Mouse (Mus musculus): ENCODE measurements at regions not wholly inside any gene's neighbourhood (a gene's known extent, or its start where the extent isn't known, plus 50 kb on each side); places are given as distances from the start of the nearest gene placed in this dataset.

DNA sequence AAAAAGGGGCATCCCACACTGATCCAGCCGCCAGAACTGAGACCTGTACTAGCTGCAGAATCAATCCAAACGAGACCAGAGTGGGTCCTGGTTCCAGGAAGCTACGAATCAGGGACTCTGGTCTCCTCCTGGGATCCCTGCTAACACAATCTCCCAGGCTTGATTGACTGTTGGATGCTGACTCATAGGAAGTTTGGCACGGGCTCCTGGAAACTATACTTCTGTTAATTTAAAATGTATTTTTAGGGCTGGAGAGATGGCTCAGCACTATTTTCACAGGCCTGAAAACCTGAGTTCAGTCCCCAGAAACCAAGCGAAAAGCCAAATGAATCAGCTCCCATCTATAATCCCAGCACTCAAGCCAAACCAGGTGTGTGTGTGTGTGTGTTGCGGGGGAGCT lies 138.5 kb downstream of the Vegfa start:
- DNase-seq (ENCODE audit: low spot score in 2 of 2) = no peak

DNA sequence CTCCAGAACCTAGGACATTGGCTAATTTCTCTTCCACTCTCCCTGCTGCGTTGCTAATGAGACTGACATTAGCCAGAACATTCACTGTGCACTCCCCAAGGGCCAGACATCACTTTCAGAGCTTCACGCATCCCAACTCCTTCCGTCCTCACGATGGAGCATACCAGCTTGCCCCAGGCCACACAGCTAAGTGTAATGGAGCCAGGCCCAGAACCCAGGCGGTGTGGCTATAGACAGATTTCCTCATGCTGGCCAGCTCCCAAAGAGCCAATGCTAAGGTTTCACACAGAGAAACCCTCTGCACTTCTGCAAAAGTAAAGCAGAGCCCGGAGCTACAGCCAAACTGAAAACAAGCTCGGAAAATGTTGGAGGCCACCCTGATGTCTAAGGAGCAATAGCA lies 139.1 kb downstream of the Vegfa start:
- DNase-seq (ENCODE audit: low spot score in 2 of 2) = no peak

DNA sequence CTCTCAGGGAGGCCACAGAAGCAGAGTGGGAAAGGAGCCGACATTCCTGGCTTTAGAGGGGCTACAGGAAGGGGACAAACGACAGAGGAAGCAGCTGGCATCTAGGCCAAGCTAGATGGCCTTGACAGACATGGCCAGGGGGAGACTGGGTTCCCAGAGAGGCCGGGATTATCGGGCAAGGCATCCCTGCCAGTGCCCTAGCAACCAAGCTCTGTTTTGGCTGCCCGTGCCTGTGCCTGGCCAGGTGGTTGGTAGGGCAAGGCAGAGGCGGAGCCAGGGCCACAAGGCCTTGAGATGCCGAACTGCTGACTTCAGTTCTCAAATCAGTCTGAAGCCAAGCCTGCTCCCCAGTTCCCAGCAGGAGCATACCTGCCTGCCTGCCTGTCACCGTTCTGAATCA lies 142.7 kb downstream of the Vegfa start:
- no peak for DNase-seq (ENCODE audit: low spot score in 2 of 2)

DNA sequence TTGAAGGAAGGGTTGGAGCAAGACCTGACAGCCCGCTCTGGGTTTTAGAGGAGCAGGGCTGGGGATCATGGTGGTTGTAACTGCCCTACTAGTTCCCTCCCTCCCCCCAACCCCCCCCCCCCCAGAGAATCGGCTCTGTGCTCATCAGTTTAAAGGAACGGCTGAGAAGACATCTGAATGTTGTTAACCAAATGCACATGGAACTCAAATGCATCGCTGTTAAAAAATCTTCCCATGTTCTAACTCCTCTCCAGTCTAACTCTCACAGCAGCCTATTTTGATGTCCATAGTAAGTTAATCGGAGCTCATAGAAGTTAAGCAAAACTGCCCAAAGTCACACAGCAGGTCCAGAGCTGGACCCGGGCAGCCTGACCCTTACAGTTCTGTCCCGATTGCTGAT lies 143.1 kb downstream of the Vegfa start:
- DNase-seq (ENCODE audit: low spot score in 2 of 2) = no peak

DNA sequence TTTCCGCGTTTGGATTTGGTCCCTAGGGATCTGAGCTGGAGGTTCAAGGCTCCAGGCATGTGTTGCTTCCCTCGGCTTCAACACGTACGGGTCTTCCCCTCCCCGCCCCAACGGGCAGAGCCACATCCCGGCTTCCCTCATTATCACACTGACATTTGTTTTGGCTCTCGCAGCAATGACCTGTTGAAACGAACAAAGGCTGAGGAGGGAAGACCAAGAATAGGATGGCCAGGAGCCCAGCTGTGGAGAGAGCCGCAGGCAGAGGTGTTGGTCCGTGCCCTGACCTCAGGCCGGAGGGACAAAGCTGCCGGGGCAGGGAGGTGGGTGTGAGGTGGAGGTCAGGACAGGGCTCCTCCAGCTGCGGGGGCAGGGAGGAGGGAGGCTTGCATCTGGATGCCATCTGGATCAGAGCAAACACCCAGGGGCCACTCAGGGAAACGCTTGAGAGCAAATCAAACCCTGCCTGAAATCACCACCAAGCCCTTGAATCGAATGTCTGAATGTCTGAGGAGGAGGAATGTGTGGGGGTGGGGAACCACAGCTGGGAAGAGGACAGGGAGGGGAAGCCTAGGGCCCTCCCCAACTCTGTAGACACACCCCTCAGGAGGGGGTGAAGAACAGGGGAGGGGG lies 145.6 kb downstream of the Vegfa start:
- no peak for DNase-seq (ENCODE audit: low spot score in 2 of 2)

DNA sequence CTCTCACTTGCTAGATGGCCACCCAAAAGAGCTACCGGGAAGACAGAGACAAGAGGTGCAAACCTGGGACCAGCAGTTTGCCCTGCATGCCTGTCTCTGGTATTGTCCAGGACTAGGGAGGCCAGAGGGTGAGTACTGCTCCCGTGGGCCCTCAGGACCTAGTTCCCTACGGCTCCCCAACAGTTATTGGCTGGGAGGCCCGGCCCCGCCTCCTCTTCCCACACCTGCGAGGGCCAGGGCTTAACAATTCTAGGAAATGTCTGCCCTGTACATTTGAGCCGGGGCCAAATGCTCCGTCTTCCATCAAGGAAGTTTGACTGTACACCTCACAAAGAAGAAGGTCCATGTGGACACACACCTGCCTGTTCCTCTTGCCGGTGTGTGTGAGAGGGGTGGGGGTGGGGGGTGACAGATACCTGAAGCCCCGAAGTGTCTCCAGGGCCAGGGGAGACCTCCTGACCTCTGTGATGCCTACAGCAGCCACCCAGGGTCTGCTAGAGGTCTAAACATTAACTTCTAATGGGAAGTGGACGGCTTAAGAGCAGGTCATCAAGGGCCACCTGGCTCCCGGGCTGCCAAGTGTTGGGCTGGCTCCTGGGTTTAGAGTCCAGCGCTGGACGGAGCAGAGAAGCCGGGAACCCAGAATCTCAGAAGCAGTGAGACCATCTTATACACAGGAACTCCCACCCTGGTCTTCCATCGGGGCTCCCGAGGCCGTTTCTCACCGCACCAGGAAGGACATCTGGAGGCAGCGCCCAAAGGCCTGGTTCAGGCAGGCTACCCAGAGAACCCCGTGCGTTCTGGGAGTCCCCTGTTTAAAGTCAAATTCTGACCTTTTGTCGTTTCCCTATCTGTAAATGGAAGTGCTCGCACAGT lies 146.5 kb downstream of the Vegfa start:
- no peak for DNase-seq (ENCODE audit: low spot score in 2 of 2)

DNA sequence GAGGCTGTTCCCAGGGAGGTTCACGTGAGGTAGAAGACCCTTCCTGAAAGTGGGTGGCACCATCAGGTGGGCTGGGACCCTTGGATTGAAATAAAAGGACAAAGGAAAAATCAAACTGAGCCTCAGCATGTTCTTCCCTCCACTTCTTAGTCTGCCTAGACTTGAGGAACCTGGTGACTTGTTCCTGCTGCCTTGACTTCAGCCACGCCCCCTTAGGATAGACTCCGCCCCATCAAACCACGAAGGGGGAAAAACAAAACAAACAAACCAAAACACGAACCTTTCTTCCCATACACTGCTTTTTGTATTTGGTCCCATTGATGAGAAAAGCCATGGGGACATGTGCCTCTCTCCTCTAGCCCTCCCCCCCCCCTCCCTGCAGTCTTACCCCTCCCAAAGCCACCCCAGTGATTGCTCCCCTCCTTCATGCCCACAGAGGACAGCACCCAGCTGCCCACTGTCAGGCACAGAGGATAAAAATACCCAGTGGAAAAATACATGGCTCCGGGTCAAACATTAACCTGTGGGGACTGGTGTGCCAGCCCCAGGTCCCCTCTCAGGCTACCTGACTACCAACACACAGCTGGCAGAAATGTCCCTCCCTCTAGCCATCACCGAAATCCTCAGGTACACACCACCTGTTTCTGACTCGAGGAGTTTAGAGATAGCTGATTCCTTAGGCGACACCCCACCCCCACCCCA lies 148.0 kb downstream of the Vegfa start:
- DNase-seq (ENCODE audit: low spot score in 2 of 2) = no peak

DNA sequence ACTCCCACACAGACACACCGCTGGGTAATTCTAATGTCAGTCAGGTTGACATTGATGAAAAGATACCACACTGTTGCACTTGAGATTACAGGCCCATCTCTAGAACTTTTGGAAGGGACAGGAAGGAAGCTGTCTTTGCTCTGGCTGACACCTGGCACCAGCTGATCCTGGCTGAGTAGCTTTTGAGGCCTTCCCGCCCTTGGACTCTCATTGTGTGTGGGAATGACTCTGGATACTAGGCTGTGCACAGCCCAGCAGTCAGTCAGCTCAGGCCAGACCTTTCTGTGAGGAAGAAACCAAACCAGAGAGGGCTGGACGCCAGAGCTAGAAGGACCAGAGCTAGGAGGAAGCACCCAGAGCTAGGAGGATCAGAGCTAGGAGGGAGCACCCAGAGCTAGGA lies 149.0 kb upstream of the 1600014C23Rik start:
- no peak for DNase-seq (ENCODE audit: low spot score in 2 of 2)

DNA sequence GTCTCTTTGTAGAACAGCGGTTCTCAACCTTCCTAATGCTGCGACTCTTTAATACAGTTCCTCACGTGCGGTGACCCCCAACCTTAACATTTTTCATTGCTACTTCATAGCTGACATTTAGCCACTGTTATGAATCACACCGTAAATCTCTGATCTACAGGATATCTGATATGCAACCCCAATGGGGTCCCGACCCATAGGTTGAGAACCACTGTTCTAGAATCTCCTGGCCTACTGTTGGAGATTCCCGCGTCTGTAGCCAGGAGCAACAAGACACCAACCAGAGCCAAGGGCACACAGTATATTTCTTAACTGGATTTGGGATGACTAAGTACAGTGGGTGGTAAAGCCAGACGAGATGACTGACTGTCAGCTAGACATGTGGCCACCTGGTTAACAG lies 147.6 kb upstream of the 1600014C23Rik start:
- no peak for DNase-seq (ENCODE audit: low spot score in 2 of 2)

DNA sequence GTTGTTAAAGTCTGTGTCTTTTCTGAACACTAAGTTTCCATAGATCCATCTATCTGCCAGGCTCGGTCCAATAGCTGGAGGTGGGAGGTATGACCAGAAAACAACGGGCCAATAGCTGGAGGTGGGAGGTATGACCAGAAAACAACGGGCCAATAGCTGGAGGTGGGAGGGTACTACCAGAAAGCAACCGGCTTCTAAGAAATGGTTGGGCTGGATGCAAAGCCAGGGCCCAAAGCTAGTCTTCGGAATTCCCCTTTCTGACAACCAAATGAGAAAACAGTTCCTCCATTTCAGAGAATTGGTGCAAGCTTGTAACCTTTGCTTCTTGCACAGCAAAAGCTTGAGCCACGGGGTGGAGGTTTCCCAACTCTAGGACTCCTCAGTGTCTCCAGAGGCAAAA lies 147.1 kb upstream of the 1600014C23Rik start:
- DNase-seq (ENCODE audit: low spot score in 2 of 2) = no peak

DNA sequence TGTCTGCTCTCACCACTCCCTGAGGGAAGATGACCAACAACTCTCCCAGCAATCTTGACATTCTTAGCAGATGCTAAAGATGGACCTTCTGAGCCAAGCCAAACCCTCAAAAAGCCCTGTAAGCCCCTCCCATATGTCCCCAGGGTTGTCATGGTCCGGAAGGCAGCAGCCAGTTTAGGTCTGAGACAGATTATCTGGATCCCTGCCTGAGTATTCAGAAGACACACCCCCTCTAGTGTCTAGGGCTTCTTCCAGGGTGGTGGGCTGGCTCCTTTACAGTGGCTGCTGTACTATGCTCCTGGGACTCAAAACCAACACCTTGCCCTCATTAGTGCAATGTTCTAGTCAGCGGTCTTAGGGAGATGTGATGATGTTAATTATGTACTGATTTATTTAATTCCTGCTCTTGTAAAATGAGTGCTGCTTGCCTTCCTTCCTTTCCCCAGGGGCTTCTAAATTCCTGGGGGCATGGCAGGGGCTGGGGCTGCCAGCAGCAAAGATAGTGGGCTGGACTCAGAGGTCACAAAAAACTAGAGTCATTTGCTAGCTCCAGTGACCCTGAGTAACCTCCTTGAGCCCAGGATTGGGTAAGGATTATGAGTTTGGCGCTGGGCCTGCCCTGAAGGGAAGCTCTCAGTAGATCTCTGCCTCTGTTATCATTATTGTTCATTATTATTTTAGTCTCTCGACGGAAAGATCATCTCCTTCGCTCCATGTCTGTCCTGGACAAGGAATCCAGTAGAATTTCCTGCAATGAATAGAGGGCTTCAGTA lies 146.0 kb upstream of the 1600014C23Rik start:
- no peak for DNase-seq (ENCODE audit: low spot score in 2 of 2)

DNA sequence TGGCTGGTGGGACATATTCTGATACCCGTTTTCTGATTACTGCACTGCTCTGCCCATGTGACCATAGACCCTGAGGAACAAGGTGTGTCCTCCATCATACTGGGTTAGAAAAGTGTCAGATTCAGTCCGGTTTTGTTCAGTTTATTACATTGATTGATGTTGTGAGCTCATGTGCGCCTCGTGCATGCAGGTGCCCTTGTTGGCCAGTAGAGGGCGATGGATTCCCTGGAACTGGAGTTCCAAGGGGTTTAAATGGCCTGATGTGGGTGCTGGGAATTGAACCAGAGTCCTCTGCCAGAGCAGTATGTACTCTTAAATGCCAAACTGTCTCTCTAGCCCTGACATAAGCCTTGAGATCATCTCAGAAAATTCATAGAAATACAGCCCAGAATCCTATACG lies 144.8 kb upstream of the 1600014C23Rik start:
- DNase-seq (ENCODE audit: low spot score in 2 of 2) = no peak

DNA sequence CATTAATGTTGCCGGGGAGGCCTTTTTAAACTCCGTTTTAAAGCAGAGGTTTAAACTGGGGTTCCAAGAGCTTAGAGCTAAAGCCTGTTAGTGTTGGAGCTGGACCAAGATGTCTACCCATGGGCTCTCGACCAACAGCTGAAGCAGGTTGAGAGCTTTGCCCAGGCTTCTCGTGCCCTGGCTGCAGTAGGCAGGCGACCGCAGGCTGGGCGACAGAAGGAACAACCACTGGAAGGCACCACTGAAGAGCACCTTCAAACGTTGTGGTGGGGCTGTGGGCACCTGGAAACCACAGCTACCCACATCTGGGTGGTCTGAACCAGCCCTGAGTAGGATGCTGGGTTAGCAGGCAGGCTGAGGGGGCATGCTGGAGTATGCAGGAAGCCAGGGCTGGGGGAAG lies 141.7 kb upstream of the 1600014C23Rik start:
- DNase-seq (ENCODE audit: low spot score in 2 of 2) = no peak

DNA sequence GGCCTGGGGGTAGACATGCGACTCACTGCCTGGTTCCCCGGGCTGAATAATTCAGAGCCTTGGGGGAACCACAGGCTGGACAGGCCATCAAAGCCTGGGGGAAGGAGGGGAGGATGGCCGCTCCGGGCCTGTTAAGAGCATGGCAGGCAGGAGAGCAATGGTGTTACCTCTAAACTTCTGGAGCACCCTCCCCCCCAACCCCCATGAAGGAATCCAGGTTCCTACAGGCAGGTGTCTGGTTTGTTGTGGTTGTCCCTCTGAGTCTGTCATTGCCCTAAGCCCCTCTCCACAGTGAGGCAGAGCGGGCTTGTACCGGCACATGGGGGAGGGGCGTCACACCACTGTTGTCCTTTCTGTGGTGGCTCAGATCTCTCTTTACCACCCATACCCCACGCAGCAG lies 140.4 kb upstream of the 1600014C23Rik start:
- no peak for DNase-seq (ENCODE audit: low spot score in 2 of 2)

DNA sequence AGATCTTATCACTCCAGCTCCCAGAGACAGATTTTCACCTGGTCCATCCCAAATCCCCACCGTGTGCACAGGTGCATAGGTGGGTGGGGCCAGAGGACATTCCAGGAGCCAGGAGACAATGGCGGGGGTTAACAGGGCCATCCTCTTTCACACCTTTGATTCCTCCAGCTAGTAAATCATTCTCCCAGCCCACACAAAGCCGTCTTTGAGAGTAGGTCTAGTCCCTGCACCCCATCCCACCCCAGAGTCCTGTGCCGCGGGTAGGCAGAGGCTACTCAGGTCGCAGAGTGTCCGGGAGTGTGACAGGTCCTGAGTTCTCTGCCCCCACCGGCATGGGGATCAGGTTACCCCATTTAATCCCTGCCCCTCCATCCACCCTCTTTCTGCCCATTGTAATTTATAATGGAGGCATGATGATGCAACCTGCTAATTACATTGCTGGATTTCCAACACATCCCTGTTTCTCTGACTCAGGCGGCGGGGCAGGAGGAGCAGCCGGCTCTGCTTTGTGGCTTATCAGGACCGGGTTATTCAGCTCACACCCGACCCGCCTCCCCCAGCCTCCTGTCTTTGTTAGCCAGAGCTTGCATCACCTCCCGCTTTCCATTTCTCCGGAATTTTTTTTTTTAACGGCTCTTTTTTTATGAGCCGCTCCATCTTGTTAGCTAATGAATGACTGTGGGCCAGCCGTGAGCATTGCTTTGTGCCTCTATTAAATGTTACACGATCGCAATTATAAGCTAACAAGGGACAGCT lies 139.7 kb upstream of the 1600014C23Rik start:
- DNase-seq (ENCODE audit: low spot score in 2 of 2) = no peak

DNA sequence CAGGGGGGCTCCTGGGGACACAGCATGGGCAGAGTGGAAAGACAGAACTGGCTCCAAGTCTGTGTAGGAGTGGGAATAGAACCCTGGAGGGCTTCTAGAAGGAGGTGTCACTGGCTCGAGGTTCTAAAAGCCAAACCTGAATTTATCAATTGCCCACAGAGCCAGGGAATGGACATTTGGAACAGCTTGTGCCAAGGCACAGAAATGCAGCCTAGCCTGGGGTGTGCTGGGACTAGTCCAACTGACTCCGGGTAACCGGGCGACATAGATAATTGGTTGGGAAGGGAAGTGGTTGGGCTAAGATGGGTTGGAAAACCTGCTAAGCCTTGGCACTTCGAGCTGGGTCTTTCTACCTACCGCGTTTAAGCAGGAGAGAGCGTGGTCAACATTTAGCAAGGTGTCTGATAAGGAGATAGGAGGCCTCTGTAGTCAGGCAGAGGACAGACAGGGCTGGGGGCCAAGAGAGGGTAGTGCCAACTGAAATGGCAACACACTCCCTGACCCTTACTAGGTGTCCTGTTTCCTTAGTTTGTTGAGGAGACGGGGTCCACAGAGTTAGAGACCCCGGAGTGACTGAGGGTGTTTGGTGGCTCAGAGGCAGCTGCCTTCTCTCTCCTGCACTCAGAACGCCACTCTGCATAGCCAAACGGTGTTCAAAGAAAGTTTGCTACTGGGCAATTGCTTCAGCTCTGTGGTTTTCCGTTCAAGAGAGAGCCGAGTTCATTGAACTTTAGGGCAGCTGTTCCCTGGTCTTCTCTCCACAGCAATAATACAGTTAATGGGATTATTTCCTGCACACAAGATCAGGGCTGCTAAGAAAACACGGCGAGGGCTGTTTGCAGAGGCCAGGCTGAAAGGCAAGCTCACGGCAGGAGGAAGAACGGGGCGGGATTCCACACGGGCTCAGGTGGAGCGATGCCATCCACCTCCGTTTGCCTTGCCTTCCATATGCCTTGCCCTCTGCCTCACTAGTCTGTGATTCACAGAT lies 138.3 kb upstream of the 1600014C23Rik start:
- no peak for DNase-seq (ENCODE audit: low spot score in 2 of 2)

DNA sequence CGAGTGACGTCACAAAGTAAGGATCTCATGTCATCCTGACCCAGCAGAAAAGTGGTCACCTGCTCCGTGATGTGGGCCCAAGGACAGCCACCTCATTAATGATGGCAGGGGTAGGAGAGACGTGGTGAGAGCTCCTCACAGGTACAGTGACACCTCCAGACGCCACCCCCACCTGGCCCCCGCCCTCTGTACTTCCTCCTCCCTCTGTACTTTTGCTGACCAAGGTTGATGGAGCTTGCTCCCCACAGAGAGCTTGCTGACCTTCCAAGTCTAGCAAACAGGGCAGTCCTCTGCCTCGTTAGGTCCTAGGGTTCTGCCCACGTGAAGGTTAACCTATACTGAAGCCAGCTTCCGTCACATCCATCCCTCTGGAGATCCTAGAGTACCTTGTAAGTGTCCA lies 137.4 kb upstream of the 1600014C23Rik start:
- DNase-seq (ENCODE audit: low spot score in 2 of 2) = no peak

DNA sequence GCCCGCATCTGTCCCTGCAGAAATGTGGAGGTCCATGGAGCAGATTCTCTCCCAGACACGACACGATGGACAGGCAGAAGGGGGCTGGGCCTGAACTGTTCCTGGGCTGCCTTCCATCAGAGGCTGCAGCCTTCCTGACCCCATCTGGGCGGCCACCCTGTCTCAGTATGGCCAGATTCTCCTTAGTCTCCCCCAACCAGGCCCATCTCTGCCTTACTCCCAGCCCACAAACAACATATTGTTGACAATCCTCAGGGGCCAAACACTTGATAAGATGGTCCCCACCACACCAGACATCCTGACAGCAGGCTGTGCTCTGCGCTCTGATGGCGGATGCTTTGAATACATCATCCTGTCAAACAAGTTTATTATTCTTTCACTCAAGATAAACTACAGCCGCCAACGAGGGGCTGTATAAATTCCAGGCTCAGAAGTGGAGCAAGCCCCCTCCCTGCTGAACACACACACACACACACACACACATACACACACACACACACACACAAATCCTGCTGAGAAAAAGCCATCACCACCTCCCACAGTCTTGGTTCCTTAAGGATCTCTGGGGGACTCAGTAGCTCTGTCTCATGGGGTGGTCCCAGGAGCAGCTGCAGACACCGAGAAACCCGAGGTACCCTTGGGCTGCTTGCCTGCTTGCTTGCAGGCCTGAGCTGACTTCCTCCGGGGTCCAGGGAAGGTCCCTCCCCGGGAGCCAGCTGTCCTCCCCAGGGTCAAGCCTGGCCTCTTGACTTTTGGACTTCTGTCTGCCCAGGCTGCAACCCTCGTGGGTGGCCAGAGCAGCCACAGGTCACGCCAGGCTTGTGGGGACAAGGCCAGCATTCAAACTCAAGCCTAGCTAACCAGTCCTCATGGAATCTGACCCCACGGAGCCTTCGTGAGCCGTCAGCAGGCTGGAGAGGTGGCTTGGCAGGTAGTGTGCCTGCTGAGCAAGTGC lies 135.6 kb upstream of the 1600014C23Rik start:
- no peak for DNase-seq (ENCODE audit: low spot score in 2 of 2)

All from adrenal gland, postnatal 4 days (tissue).